Mouse (Mus musculus): ENCODE measurements around the gene Klra5.

- no peak for TF ChIP-seq CTCF (IDR thresholded peaks at IDR 0.05)
- no peak for TF ChIP-seq EP300 (IDR thresholded peaks at IDR 0.05)
These were observed 40.9 kb downstream of the Klra5 start, which contains the start of gene Klra17 for GRCm38 (mm10) chr6:129876549-129876948.
